Mouse (Mus musculus) cerebellum, adult 9-11 months (tissue): ENCODE data around the gene Nr5a1.

Source experiments
- DNase-seq: peaks from one replicate; pipeline ENCODE4 v3.0.0; 2022

The Nr5a1 gene

DNA sequence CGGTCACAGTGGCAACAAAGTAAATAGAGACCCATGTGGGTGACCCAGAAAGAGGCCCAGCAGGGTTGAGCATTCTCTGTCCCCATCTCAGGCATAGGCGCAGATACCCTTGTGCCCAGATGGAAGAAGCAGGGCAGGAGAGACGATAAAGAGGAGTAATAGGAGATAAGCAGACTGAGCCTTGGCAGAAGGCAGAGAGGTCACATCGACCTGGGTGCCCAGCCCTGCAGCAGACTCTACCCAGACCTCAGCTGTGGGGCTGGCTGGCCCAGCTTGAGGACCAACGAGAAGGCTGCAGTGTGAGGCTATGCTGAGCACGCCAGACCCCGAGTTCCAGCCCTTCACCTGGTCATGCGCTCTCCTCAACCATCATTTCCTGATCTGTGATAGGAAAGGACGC, 10.0 kb downstream of the Nr5a1 start:
- no peak for DNase-seq

DNA sequence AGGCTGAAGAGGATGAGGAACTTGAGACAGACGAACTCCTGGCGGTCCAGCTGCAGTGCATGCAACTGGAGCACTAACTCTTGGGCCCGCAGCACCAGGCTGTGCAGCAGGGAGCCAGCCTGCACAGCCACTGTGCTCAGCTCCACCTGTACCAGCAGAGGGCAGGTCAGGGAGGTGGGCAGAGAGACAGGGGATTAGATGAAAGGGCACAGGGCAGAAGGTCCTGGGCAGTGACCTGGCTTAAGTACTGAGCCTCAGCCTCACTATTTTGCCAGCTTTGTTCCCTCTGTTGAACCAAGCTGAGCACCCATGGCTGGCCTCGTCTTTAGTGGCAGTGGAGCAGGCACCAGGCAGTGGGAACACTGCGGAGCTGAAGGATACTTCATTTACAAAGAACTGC, 14.2 kb downstream of the Nr5a1 start:
- DNase-seq = no peak

DNA sequence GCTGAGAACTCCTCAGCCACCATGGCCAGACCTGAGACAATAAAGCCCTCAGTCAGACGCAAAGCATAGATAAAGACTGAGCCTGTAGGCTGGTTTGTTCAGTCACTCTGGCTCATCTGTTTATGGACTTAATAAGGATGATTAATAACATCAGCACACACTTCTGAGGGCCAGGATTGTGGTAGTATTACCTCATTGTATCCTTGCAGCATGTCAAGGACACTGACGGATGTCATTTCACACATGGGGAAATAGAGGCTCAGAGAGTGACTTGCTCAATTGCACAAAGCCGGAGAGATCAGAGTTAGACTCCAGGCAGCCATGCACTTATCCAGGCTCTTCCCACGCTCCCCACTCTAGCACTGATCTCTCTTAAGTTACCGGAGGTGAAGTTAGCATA, 15.7 kb downstream of the Nr5a1 start:
- DNase-seq = no peak

DNA sequence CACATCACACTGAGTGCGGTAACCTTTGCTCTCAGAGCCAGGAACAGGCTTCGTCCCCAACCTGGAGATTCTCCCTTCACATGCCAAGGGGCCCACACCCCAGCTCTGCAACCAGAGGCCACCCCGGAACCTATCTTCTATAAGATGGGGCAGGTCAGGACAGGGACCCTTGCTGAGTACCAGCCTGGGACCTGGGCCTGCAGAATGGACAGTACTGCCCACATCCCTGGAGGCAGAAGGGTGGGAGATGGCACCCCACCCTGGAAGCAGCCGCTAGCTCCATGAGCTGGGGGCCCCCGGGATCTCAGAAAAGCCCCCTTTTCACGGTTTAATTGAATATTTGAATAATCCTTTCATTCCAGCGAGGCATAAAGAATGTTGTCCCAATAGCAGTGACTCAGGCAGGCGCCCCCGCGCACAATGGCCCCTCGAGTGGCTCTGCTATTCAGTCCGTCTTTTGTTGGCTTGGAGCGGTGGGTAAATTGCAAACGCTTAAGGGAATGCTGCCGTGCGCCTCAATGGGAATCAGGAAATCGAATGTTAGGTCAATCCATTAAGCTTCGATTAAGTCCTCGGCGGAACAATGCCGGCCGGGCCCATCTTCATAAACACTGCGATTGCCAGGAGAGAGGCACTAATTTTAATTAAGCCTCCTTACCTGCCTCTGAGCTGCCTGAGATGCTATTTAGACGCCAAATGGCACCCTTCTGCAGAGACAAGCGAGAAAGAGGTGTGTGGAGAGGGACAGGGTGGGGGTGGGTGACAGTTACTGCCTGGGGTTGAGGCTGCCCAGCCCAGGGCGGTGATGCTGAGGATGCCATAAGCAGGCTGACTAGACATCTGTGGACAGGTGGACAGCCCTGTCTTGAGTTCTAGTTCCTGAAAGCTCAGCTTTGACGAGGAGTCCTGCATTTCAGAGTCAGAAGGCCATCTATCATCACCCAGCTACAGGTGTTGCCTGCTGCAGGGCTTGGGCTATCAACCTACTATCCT, 16.9 kb downstream of the Nr5a1 start:
- DNase-seq = no peak

DNA sequence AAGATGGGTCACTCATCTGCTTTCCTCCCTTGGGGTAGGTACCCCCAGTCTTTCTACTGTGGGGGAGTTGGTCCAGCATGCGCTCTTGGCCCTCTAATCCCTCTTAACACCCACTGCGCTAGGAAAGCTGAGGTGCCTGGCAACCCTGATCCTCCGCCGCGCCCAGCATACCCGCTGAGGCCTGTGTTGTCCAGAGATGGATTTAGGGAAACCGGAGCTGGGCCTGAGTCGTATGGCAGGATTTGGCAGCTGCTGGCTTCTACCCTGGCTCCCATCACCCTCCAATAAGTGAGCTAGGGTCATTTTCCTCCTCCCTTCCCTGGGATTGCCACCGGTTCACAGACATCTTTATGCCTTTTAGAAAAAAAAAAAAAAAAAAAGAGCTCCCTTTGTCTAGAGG, 18.6 kb downstream of the Nr5a1 start:
- DNase-seq = no peak

DNA sequence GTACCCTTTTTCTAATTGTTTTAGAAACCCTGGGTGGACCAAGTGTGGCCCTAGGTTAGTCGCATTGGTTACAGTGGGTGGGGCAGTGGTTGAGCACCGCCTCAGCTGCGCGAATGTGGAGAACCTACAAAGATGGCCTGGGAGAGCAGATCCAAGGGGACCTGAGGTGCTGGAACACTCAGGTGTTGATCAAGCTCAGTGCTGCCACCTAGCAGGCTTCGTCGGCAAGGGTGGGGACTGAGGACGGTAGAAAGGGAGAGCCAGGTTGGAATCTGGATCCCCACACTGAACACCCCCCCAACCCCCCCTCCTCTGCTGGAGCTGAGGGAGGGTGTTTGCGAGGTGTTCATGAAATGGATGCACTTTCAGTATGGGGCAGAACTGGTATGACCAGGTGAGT, 22.8 kb downstream of the Nr5a1 start:
- peak; percentile 37 for DNase-seq

DNA sequence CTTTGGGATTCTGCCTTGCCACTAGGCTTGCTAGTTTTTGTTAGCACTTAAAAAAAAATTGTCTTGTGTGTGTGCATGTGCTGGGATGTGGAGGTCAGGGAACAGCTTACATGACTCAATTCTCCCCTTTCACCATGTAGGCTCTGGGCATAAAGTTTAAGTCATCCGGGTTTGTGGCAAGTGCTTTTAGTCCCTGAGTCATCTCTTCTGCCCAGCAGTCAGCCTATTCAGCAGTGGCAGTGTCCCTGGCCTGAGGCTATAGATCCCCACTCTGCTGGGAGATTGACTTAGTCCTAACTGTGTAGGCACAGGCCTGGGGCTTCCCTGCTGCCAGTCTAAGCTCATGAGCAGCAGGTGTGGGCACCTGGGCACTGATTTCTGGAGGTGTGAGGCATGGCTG, 24.5 kb downstream of the Nr5a1 start:
- DNase-seq = no peak

DNA sequence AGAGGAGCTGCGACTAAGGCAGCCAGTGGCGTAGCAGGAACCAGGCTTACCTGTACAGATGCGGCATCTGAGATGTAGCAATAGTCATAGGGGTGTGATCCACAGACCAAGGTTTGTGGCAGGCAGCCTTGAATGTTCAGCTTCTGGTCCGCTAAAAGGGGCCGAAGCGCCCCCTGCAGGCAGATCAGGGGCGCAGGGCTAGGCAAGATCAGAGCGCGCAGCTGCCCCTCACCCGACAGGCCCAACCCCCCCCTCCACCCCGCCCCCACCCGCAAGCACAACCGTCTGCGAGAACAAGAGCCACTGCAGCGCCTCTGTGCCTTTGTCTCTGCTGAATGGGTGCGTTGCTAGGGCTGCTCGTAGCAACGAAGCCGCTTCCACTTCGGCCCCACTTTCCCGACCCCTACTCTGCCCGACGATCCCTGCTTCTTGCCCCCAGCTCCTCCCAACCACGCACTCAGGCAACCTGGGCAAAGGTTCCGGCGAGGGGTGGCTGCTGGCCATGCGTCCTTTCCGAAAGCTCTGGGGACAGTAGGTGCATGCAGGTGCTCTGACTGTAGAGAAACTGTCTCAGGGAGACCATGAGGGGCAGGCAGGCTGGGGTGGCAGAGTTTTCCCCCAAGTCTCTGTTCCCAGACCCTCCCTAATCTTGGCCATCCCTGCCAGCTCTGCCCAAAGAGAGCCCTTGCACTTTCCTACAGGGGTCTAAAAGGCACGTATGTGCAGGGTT, 25.4 kb downstream of the Nr5a1 start:
- DNase-seq = peak; percentile 24

DNA sequence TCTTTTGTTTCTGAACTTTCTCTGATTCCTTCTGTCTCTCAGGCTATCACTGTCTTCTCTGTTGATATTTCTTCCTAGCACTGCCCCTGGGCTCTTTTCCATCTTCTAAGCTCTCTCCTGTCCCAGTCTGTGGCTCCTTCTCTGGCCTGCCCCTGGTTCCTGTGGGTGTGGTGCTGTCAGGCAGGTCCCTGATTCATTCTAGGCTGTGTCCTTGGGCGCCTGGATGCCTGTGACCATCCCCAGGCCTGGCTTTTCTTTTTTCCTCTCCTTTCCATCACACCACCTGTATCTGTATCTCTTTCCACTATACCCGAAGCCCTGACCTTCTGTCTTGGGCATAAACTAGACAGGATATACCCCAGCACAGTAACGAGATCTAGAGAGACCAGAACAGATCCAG, 28.6 kb downstream of the Nr5a1 start:
- DNase-seq = no peak

DNA sequence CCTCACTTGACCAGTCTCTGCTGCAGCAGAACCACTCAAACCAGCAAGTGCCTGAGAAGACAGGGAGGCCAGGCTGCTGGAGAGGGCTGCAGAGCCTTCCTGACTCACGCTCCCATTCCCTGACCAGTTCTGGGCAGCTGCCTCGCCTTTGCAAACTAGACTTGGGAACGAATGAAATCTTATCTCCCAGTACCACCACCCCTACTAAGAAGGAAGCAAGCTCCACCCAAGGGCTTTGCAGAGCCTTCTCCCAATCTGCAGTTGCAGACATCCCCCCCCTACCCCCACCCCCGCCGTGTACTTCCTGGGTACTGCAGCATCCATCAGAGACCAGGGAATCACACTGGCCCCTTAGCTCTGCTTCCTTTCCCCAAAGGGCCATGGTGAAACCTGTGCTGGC, 31.3 kb downstream of the Nr5a1 start:
- DNase-seq = no peak

DNA sequence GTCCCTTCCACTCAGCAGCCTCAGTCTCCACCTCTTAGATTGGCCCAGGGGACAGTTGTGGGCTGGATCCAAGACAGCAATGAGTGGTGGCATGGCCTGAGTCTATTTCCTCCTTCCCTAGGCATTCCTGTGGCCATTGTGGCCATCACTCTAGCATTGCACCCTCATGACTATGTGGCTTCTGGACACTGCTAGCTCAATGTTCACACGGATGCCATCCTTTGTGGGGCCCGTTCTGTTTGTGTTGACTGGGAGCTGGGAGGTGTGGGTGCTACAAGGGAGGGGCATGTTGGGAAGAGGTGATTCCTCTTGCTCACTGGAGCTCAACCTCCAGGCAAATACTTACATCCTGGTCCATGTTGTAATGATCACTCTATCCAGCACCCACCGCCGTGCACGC, 32.1 kb downstream of the Nr5a1 start:
- no peak for DNase-seq

DNA sequence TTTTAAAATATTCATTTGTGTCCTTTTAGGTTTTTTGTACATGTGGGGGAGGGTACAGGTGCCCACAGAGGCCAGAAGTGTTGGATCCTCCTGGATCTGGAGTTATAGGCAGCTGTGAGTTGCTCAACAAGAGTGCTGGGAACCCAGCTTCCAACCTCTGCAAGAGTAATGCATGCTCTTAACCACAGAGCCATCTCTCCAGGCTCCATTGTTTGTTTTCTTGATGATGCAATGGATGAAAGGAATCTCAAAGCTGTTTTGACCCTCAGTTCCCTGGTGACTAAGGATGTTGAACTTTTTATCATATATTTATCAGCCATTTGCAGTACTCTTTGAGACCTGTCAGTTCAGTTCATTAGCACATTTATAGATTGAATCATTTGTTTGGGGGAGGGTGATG, 35.4 kb downstream of the Nr5a1 start:
- no peak for DNase-seq

DNA sequence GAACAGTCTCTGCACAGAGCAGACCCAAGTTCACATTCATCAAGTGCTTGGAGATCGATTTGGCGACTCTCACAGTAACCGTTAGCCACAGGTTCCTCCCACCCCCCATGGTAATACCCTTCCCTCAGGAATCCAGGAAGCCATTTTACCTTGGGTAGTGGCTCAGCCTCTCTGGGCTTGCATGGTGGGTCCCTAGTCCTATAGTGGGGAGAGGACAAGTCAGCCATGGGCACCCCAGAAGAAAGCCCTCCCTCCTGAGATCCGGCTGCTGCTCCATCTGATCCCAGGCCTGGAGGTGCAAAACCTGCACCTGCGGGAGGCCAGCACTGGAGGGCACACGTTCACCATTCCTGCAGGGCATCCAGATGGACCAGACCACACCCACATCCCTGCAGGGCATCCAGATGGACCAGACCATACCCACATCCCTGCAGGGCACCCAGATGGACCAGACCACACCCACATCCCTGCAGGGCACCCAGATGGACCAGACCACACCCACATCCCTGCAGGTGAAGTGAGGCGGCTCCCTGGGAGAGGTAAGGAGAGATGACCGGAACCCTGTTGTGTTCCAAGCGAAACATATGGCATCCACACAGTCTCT, 38.9 kb downstream of the Nr5a1 start:
- DNase-seq = peak; percentile 31

DNA sequence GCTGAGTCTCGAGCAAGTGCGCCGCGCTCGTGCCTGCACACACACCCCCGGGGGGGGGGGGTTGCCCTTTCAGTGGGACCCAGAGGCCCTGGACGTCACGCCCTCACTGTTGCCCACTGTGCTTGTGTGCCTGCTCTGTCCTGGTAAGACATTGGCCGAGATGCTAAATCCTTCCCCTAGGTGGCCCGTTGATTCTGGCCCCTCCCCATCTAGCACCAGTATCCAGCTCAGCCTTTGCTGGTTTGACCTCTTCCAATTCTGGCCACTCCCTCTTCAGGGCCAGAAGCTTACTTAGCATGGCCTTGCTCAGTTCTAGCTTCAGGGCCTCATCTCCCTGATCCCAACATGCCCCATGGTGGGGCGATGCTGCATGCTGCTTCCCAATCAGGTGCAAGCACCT, 41.8 kb downstream of the Nr5a1 start:
- DNase-seq = no peak

DNA sequence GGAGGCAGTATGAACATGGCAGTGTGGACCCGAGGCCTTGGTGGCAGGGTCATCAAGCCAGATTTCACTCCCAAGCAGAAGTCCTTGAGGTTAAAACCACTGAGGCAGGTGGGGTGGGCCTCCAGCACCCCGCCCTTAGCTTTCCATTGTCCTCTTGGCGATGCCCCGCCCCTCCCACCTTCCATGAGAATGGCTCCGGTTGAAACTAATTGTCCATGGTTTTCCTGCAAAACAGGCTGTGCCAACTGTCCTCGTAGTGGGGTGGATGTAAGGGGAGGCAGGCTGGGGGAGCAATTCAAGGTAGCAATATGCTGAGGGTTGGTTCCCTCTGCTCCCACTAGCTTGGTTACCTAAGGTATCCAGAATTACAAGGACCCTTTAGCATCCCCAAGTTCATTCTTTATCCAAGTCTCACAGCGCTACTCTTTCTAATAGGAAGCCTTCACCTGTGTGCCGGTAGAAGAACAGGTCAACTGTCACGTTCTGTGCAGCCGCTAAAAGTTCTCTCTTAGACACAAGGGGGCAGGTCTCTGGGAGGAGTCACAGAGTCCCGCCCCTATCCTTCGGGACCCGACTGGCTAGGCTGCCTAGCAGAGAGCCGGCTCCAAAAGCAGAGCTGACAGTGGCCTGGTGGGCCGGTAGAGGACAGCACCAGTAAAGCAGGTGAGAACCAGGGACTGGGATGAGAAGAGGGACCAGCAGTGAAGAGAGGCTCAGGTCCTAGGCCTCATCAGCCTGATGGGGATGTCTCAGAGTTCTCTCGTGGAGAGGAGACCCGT, 45.4 kb downstream of the Nr5a1 start:
- no peak for DNase-seq

DNA sequence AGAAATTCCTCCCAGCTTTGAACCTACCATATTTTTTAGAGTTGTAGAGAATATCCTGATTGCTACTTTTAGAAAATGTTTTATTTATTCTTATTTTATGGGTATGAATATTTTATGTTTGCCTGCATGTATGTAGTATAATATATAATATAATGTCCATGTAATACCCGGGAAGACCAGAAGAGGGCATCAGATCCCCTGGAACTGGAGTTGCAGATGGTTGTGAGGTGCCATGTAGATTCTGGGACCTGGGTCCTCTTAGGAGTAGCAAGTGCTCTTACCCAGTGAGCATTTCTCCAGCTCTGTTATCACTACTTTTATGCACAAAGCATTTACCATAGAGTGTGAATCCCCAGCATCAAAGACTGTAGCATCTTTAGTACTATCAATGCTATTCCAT, 52.9 kb downstream of the Nr5a1 start:
- no peak for DNase-seq

DNA sequence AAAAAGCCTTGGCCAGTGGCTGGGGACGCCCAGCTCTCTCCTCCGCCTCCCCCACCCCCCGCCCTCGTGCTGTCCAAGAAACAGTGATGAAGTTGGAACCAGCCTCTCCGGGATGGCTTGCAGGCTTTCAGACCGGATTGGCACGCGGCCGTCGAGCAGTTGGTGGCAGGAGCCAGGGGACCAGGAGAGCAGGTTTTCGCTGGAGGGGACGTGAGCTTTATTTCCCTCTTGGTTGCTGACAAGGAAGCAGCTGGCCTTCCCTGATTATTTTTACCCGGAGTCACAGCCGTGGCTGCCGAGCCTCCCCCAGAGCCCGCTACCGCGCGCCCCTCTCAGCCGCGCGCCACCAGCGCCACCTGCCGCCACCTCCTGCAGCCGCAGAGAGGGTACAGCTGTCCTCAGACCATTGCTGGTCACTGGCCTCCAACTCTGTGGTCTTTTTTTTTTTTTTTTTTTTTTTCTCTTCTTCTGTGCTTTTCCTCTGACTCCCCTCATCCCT, 56.0 kb downstream of the Nr5a1 start:
- peak; percentile 80 for DNase-seq

DNA sequence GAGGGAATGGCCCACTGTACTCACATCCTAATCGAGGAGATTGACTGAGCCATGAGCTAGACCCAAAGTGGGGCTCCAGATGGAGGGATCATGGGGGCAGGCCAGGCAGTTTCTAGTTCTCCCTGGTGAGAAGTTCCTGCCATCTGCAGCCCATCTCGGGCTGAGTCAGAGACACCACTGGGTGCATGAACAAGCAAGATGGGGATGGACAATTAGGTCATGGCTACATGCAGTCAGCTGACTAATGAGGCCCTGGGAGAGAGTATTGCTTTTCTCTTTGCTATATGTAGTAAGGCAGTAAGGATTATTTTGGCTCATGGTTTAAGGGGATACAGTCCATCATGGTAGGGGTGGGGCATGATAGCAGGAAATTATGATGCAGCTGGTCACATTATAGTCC, 60.6 kb downstream of the Nr5a1 start:
- DNase-seq = no peak

DNA sequence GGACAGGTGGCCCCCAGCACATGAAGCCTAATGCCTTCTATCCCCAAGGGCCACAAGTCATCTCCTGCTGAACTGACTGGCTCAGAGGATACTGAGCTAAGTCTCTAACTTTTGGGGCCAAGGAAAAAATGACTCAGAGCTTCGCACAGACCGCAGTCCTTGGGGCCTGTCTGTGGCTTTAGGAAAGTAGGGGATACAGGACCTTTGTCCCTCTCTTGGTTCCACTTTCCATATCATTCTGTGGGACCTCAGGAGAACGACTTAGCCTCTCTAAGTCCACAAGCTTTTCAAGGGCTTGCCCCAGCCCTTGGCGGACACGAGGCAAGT, 61.1 kb downstream of the Nr5a1 start:
- no peak for DNase-seq

DNA sequence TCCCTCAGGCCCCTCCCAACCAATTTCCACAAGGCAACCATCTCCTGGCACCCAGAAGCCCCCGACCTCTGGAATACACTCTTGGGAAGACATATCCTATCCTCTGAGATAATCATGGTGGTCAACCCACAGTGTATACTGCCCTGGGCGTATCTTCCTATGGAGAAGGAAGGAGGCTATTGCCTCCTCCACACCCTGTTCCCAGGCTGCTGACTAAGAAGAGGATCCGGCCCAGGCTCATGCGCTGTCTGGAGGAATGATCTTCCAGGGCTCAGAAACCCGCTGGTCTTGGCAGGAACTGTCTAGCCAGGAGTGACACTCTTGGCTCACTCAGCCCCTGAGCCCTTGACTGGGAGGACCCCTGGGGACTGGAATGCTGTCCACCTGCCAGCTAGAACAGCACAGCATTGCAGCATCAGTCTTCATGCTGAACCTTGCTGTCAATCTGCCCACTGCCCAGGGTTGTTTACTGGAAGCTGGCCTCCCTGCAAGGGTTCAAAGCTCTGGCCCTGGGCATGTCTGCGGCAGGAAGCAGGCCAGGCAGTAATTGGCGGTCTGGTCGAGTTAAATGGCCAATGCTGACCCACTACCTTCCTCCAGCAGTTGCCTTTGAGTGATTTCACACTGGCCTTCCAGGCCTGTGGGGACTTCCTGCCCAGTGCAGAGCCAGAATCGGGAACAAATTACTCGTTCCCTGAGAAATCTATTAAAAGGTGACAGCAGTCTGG, 61.6 kb downstream of the Nr5a1 start:
- peak; percentile 65 for DNase-seq

DNA sequence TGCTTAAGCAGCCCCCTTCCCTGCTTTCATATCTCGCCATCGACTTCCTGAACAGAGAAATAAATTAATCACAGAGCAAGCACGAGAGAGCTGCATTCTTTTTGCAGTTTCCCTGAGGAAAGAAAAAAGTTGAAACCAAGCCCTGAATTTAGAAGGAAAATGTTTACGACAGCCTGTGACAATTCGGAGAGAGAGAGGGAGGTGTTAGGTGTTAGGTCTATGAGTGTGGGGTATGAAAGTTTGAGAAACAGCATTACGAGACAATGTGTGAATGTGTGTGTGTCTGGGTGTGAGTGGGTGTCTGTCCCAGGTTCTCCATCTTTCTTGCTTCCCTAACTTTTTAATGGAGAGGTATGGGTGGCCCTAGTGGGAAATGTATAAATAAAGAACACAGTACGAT, 62.2 kb downstream of the Nr5a1 start:
- no peak for DNase-seq

DNA sequence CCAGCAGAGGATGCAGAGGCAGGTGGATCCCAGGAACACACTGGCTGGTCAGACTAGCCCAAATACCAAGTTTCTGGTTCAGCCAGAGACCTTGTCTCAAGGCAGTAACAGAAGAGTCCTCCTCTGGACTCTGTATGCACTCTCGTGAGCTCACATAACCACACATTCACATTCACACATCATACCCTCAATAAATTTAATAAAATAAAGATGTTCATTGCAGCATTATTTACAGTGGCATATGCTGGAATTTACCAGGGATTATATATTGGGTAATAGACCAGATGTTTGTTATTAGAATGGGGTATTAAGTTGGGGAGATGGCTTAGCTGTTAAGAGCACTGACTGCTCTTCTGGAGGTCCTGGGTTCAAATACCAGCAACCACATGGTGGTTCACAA, 64.0 kb downstream of the Nr5a1 start:
- no peak for DNase-seq
